Mouse (Mus musculus) C2C12 (cell line): ENCODE results near the gene Aif1l. TPM values are rescaled to one million over a fixed set of nuclear protein-coding genes. Genes with fewer than 3 reads are reported as not detected.

Experiments
- H3K27me3 ChIP-seq: one replicate; pipeline ENCODE4 v1.6.1; 2011; ENCODE audit not compliant: control insufficient read depth, insufficient read depth, insufficient read length
- H3K36me3 ChIP-seq: one replicate; pipeline ENCODE4 v1.6.1; 2011; ENCODE audit not compliant: control insufficient read depth, insufficient read depth
- H3K4me3 ChIP-seq: one replicate; pipeline ENCODE4 v1.5.1; 2011; ENCODE audit warnings: mild to moderate bottlenecking, control low read depth; ENCODE audit not compliant: poor library complexity, insufficient read depth, severe bottlenecking
- H3K79me2 ChIP-seq: one replicate; pipeline ENCODE4 v1.6.1; 2011; ENCODE audit not compliant: control insufficient read depth, insufficient read depth
- H3K79me3 ChIP-seq: one replicate; pipeline ENCODE4 v1.6.1; 2011; ENCODE audit warnings: low read depth, control low read depth
- H3ac ChIP-seq: one replicate; pipeline ENCODE3; 2011; ENCODE audit warnings: low read depth; ENCODE audit not compliant: control insufficient read depth, insufficient read length
- CEBPB ChIP-seq: IDR thresholded peaks from one replicate; pipeline ENCODE4 v1.6.1; 2011; ENCODE audit warnings: low read depth, mild to moderate bottlenecking, control low read depth, moderate library complexity
- CTCF ChIP-seq: IDR thresholded peaks from one replicate; pipeline ENCODE4 v1.5.1; 2011; ENCODE audit not compliant: control insufficient read depth, insufficient read depth, insufficient read length
- FOSL1 ChIP-seq: IDR thresholded peaks from one replicate; pipeline ENCODE4 v1.8.0; 2011; ENCODE audit warnings: mild to moderate bottlenecking, low read length; ENCODE audit not compliant: poor library complexity, insufficient read depth, severe bottlenecking
- MAX ChIP-seq: IDR thresholded peaks from one replicate; pipeline ENCODE4 v1.6.1; 2011; ENCODE audit warnings: mild to moderate bottlenecking, control low read depth
- MYOD1 ChIP-seq: IDR thresholded peaks from one replicate; pipeline ENCODE4 v1.6.1; 2011; ENCODE audit warnings: low read depth; ENCODE audit not compliant: control insufficient read depth, insufficient read length
- MYOG ChIP-seq: IDR thresholded peaks from one replicate; pipeline ENCODE4 v1.6.1; 2011; ENCODE audit not compliant: control insufficient read depth, insufficient read length; ENCODE audit errors: extremely low read depth
- USF1 ChIP-seq: IDR thresholded peaks from one replicate; pipeline ENCODE4 v1.6.1; 2011; ENCODE audit warnings: low read depth, mild to moderate bottlenecking, control low read depth, moderate library complexity
- polyA plus RNA-seq: library from polyadenylated mRNA; unstranded; fragments of >200 nt; fragmentation: generic; extraction: Trizol; gene quantifications from one replicate; pipeline ENCODE4 v1.2.1, GENCODE M21; 2012; ENCODE audit warnings: missing spikeins

Aif1l gene
- polyA plus RNA-seq, 1 experiment: 55.4 TPM

- peaks cover 30% of the 10 kb centered on the region for H3K36me3 ChIP-seq
Measured at GRCm38 (mm10) chr2:31974141-31974808, 24.3 kb downstream of the Aif1l start, which contains the start of gene Nup214. Gene Nup214, plus strand, starts transcription at chr2:31974436.

GRCm38 (mm10) chr2:31974809-31975371 lies 25.0 kb downstream of the Aif1l start:
- TF ChIP-seq MYOG (no peak), USF1 (peak; percentile 50), CEBPB (no peak)
- Histone ChIP-seq H3K27me3 (no peaks in the 10 kb centered on the region), H3K79me2 (peaks cover 31% of the 10 kb centered on the region), H3K4me3 (peak overlapping the region; percentile 99), H3K79me3 (peaks cover 22% of the 10 kb centered on the region), H3K36me3 (peaks cover 37% of the 10 kb centered on the region), H3ac (peak overlapping the region; percentile 91)

More at GRCm38 (mm10) chr2:31974141-31974808, 24.3 kb downstream of the Aif1l start, which contains the start of gene Nup214:
- H3K27me3 ChIP-seq: no peaks in the 10 kb centered on the region
- peaks cover 31% of the 10 kb centered on the region for H3K79me2 ChIP-seq
- peak within 1 kb of the TSS; percentile 99 for H3K4me3 ChIP-seq
- peak; percentile 94 for TF ChIP-seq MAX
- TF ChIP-seq USF1: peak; percentile 27
- no peak for TF ChIP-seq MYOD1
- peaks cover 22% of the 10 kb centered on the region for H3K79me3 ChIP-seq
- H3ac ChIP-seq: peak within 1 kb of the TSS; percentile 91

GRCm38 (mm10) chr2:31987774-31988173 lies 37.8 kb downstream of the Aif1l start:
- Histone ChIP-seq H3K79me2 (no peaks in the 10 kb centered on the region), H3K4me3 (no peak overlapping the region), H3K36me3 (peaks cover 98% of the 10 kb centered on the region), H3K27me3 (no peaks in the 10 kb centered on the region), H3K79me3 (no peaks in the 10 kb centered on the region), H3ac (no peak overlapping the region)
- TF ChIP-seq MAX (no peak), MYOG (no peak), FOSL1 (no peak), CEBPB (no peak), USF1 (no peak), MYOD1 (no peak), CTCF (no peak)

GRCm38 (mm10) chr2:31990961-31991360 lies 41.0 kb downstream of the Aif1l start:
- H3K79me2 ChIP-seq: no peaks in the 10 kb centered on the region
- no peaks in the 10 kb centered on the region for H3K79me3 ChIP-seq
- peaks cover 97% of the 10 kb centered on the region for H3K36me3 ChIP-seq
- H3K4me3 ChIP-seq: no peak overlapping the region
- no peak for TF ChIP-seq MYOD1
- TF ChIP-seq CEBPB: no peak
- TF ChIP-seq MYOG: no peak
- no peak for TF ChIP-seq USF1
- no peak overlapping the region for H3ac ChIP-seq
- no peaks in the 10 kb centered on the region for H3K27me3 ChIP-seq

GRCm38 (mm10) chr2:31994896-31995295 lies 45.0 kb downstream of the Aif1l start:
- Histone ChIP-seq H3K79me2 (no peaks in the 10 kb centered on the region), H3K79me3 (no peaks in the 10 kb centered on the region), H3ac (no peak overlapping the region), H3K4me3 (no peak overlapping the region), H3K27me3 (no peaks in the 10 kb centered on the region), H3K36me3 (peaks cover 97% of the 10 kb centered on the region)
- TF ChIP-seq MYOD1 (no peak), USF1 (no peak), FOSL1 (no peak), CTCF (no peak), MAX (no peak), MYOG (no peak), CEBPB (no peak)

- Histone ChIP-seq H3K79me2 (no peaks in the 10 kb centered on the region), H3K36me3 (peaks cover 97% of the 10 kb centered on the region), H3ac (no peak overlapping the region), H3K4me3 (no peak overlapping the region), H3K27me3 (no peaks in the 10 kb centered on the region), H3K79me3 (peaks cover 1% of the 10 kb centered on the region)
- TF ChIP-seq FOSL1 (no peak), CEBPB (no peak), USF1 (no peak), MYOG (no peak), MAX (no peak), MYOD1 (no peak), CTCF (no peak)
Measured at GRCm38 (mm10) chr2:31996060-31996459, 46.1 kb downstream of the Aif1l start.
